Mouse (Mus musculus) CH12.LX (cell line): Measurements from ENCODE around the gene Wipf1. TPM values are rescaled to one million over a fixed set of nuclear protein-coding genes. Genes with fewer than 3 reads are reported as not detected.

ENCODE experiments used
- DNase-seq: peaks from one replicate; pipeline ENCODE4 v3.0.0-alpha.2; 2013; ENCODE audit errors: extremely low read depth
- H3K27ac ChIP-seq: 2 replicates; pipeline ENCODE4 v1.5.1; 2012; ENCODE audit warnings: low read depth, mild to moderate bottlenecking, control low read depth, moderate library complexity; ENCODE audit not compliant: insufficient read depth
- H3K27me3 ChIP-seq: replicated peaks from 2 replicates; pipeline ENCODE3; 2012; ENCODE audit warnings: inconsistent platforms
- H3K36me3 ChIP-seq, 2 experiments: replicated peaks in 1 of 2; 2 replicates each; pipeline versions ENCODE3 to v1.6.1; 2012; ENCODE audit warnings: inconsistent platforms in 1 of 2, low read length in 1 of 2, mild to moderate bottlenecking in 1 of 2, mixed read lengths in 1 of 2, moderate library complexity in 1 of 2; ENCODE audit not compliant: control insufficient read depth in 1 of 2, insufficient read depth in 1 of 2
- H3K4me1 ChIP-seq, 2 experiments: 2 replicates each; pipeline ENCODE4 v1.6.1; 2012; ENCODE audit warnings: inconsistent platforms in 1 of 2, moderate library complexity in 1 of 2; ENCODE audit not compliant: insufficient read depth in 2 of 2, control insufficient read depth in 1 of 2
- H3K4me2 ChIP-seq: 2 replicates; pipeline ENCODE4 v1.6.1; 2012; ENCODE audit warnings: low read depth, mild to moderate bottlenecking, control low read depth; ENCODE audit not compliant: poor library complexity, insufficient read depth, severe bottlenecking
- H3K4me3 ChIP-seq, 3 experiments: fragments of 150-350 bp in 1 of 3; sonication (generic) in 1 of 3; replicated peaks in 1 of 3; 2 replicates each; pipeline versions ENCODE3 to v1.5.1; 2011 to 2012; ENCODE audit warnings: low read depth in 2 of 3, low read length in 2 of 3, mild to moderate bottlenecking in 2 of 3, moderate library complexity in 2 of 3, control low read depth in 1 of 3, improper control_type of control experiment in 1 of 3, inconsistent platforms in 1 of 3, mixed read lengths in 1 of 3; ENCODE audit not compliant: poor library complexity in 1 of 3
- H3K79me2 ChIP-seq: replicated peaks from 2 replicates; pipeline ENCODE4 v1.6.1; 2012; ENCODE audit warnings: mild to moderate bottlenecking, moderate library complexity; ENCODE audit not compliant: control insufficient read depth, poor library complexity, insufficient read depth, severe bottlenecking; ENCODE audit errors: extremely low read depth
- H3K9ac ChIP-seq: 2 replicates; pipeline ENCODE4 v1.6.1; 2012; ENCODE audit warnings: low read depth, mild to moderate bottlenecking, control low read depth, moderate library complexity; ENCODE audit not compliant: insufficient read depth
- H3K9me3 ChIP-seq: replicated peaks from 2 replicates; pipeline ENCODE3; 2012; ENCODE audit warnings: low read length, inconsistent platforms, mixed read lengths
- CHD1 ChIP-seq: IDR thresholded peaks from 2 replicates; pipeline ENCODE4 v1.6.1; 2012; ENCODE audit warnings: low read depth, low read length, improper control_type of control experiment, inconsistent platforms
- CHD2 ChIP-seq: IDR thresholded peaks from 2 replicates; pipeline ENCODE4 v1.6.1; 2011; ENCODE audit warnings: low read length, improper control_type of control experiment
- CTCF ChIP-seq, 2 experiments: IDR thresholded peaks in 1 of 2; conservative IDR thresholded peaks in 1 of 2; 2 replicates each; pipeline ENCODE4 v1.5.1; 2011 to 2012; ENCODE audit warnings: low read depth in 2 of 2, low read length in 2 of 2, improper control_type of control experiment in 1 of 2, inconsistent platforms in 1 of 2, mild to moderate bottlenecking in 1 of 2, moderate library complexity in 1 of 2
- EP300 ChIP-seq: IDR thresholded peaks from 2 replicates; pipeline ENCODE4 v1.6.1; 2011; ENCODE audit warnings: low read length, improper control_type of control experiment
- ETS1 ChIP-seq: conservative IDR thresholded peaks from 2 replicates; pipeline ENCODE4 v1.6.1; 2012; ENCODE audit warnings: low read depth, mild to moderate bottlenecking, inconsistent platforms, low read length, improper control_type of control experiment, moderate library complexity
- GABPA ChIP-seq: IDR thresholded peaks from 2 replicates; pipeline ENCODE4 v1.6.1; 2012; ENCODE audit warnings: low read depth, low read length, improper control_type of control experiment, inconsistent platforms; ENCODE audit not compliant: insufficient replicate concordance
- HCFC1 ChIP-seq: IDR thresholded peaks from 2 replicates; pipeline ENCODE4 v1.6.1; 2012; ENCODE audit warnings: low read depth, mild to moderate bottlenecking, inconsistent platforms, low read length, improper control_type of control experiment
- IRF4 ChIP-seq: IDR thresholded peaks from 2 replicates; pipeline ENCODE4 v1.6.1; 2014; ENCODE audit warnings: low read depth, mild to moderate bottlenecking, inconsistent platforms, low read length, improper control_type of control experiment
- JUN ChIP-seq: IDR thresholded peaks from 2 replicates; pipeline ENCODE4 v1.6.1; 2011; ENCODE audit warnings: low read depth, mild to moderate bottlenecking, low read length, improper control_type of control experiment, moderate library complexity; ENCODE audit not compliant: insufficient read depth
- JUND ChIP-seq: conservative IDR thresholded peaks from 2 replicates; pipeline ENCODE4 v1.6.1; 2011; ENCODE audit warnings: low read depth, low read length, improper control_type of control experiment
- KAT2A ChIP-seq: IDR thresholded peaks from 2 replicates; pipeline ENCODE4 v1.6.1; 2012; ENCODE audit warnings: low read length, improper control_type of control experiment, inconsistent platforms; ENCODE audit not compliant: insufficient replicate concordance
- MAFK ChIP-seq: IDR thresholded peaks from 2 replicates; pipeline ENCODE4 v1.6.1; 2011; ENCODE audit warnings: low read length, improper control_type of control experiment; ENCODE audit not compliant: insufficient replicate concordance
- MAX ChIP-seq: IDR thresholded peaks from 2 replicates; pipeline ENCODE4 v1.6.1; 2011; ENCODE audit warnings: low read length, improper control_type of control experiment
- MAZ ChIP-seq: IDR thresholded peaks from 2 replicates; pipeline ENCODE4 v1.6.1; 2012; ENCODE audit warnings: low read depth, mild to moderate bottlenecking, inconsistent platforms, low read length, improper control_type of control experiment, moderate library complexity
- MXI1 ChIP-seq: IDR thresholded peaks from 2 replicates; pipeline ENCODE4 v1.6.1; 2011; ENCODE audit warnings: mild to moderate bottlenecking, low read depth, low read length, improper control_type of control experiment
- MYC ChIP-seq: IDR thresholded peaks from 2 replicates; pipeline ENCODE4 v1.6.1; 2011; ENCODE audit warnings: low read depth, mild to moderate bottlenecking, improper control_type of control experiment, low read length
- NELFE ChIP-seq: IDR thresholded peaks from 2 replicates; pipeline ENCODE4 v1.6.1; 2011; ENCODE audit warnings: low read depth, low read length, improper control_type of control experiment
- NRF1 ChIP-seq: IDR thresholded peaks from 2 replicates; pipeline ENCODE4 v1.6.1; 2014; ENCODE audit warnings: low read depth, mild to moderate bottlenecking, inconsistent platforms, low read length, improper control_type of control experiment, moderate library complexity
- PAX5 ChIP-seq: IDR thresholded peaks from 2 replicates; pipeline ENCODE4 v1.6.1; 2012; ENCODE audit warnings: low read length, inconsistent platforms, mixed read lengths
- POLR2A ChIP-seq: IDR thresholded peaks from 2 replicates; pipeline ENCODE4 v1.6.1; 2011; ENCODE audit warnings: low read depth, mild to moderate bottlenecking, improper control_type of control experiment, low read length
- POLR2AphosphoS2 ChIP-seq: IDR thresholded peaks from 2 replicates; pipeline ENCODE4 v1.6.1; 2011; ENCODE audit warnings: low read depth, low read length, improper control_type of control experiment
- RAD21 ChIP-seq: IDR thresholded peaks from 2 replicates; pipeline ENCODE4 v1.6.1; 2011; ENCODE audit warnings: low read depth, mild to moderate bottlenecking, low read length, improper control_type of control experiment, moderate library complexity
- RCOR1 ChIP-seq: conservative IDR thresholded peaks from 2 replicates; pipeline ENCODE4 v1.6.1; 2012; ENCODE audit warnings: low read depth, mild to moderate bottlenecking, inconsistent platforms, low read length, improper control_type of control experiment
- SIN3A ChIP-seq: IDR thresholded peaks from 2 replicates; pipeline ENCODE4 v1.6.1; 2012; ENCODE audit warnings: low read length, improper control_type of control experiment, inconsistent platforms
- SMC3 ChIP-seq: IDR thresholded peaks from 2 replicates; pipeline ENCODE4 v1.6.1; 2011; ENCODE audit warnings: low read depth, low read length, improper control_type of control experiment
- TBP ChIP-seq: conservative IDR thresholded peaks from 2 replicates; pipeline ENCODE4 v1.6.1; 2011; ENCODE audit warnings: low read depth, low read length, improper control_type of control experiment
- TCF12 ChIP-seq: IDR thresholded peaks from 2 replicates; pipeline ENCODE4 v1.6.1; 2014; ENCODE audit warnings: low read depth, mild to moderate bottlenecking, inconsistent platforms, low read length, improper control_type of control experiment
- UBTF ChIP-seq: IDR thresholded peaks from 2 replicates; pipeline ENCODE4 v1.6.1; 2012; ENCODE audit warnings: low read depth, mild to moderate bottlenecking, inconsistent platforms, low read length, improper control_type of control experiment, moderate library complexity
- USF1 ChIP-seq: IDR thresholded peaks from 2 replicates; pipeline ENCODE4 v1.6.1; 2014; ENCODE audit warnings: low read depth, mild to moderate bottlenecking, inconsistent platforms, low read length, improper control_type of control experiment
- ZKSCAN1 ChIP-seq: IDR thresholded peaks from 2 replicates; pipeline ENCODE4 v1.6.1; 2012; ENCODE audit warnings: low read depth, inconsistent platforms, low read length, improper control_type of control experiment, borderline replicate concordance
- ZMIZ1 ChIP-seq: IDR thresholded peaks from 2 replicates; pipeline ENCODE4 v1.6.1; 2012; ENCODE audit warnings: low read depth, mild to moderate bottlenecking, inconsistent platforms, low read length, improper control_type of control experiment
- ZNF384 ChIP-seq: IDR thresholded peaks from 2 replicates; pipeline ENCODE4 v1.6.1; 2012; ENCODE audit warnings: low read depth, low read length, improper control_type of control experiment, inconsistent platforms
- dilution Hi-C: fragments of 300-500 bp; cut with MboI; formaldehyde crosslinking; loops from 2 replicates; pipeline ENCODE4 v1.14.3; 2020; ENCODE audit warnings: low sequenced_read_pairs; ENCODE audit not compliant: extremely low pct_unique_long_range_greater_than_20kb, extremely low pct_ligation_motif_present
- in situ Hi-C: fragments of 300-500 bp; cut with MboI; formaldehyde crosslinking; loops from 3 replicates; pipeline ENCODE4 v1.14.3; 2019; ENCODE audit warnings: low sequenced_read_pairs, low pct_ligation_motif_present, low pct_unique_long_range_greater_than_20kb, mixed read lengths
- polyA plus RNA-seq: library from polyadenylated mRNA; unstranded; fragments of >175 nt; gene quantifications from 2 replicates; pipeline ENCODE4 v1.2.1, GENCODE M21; 2012; ENCODE audit warnings: low read depth; ENCODE audit not compliant: insufficient read length
- total RNA-seq, 2 experiments: library from RNA; depleted of rRNA; stranded (reverse); fragments of 300-350 nt in 1 of 2; fragments of >200 nt in 1 of 2; gene quantifications; 2 replicates each; pipeline ENCODE4 v1.2.3; 2012 to 2014

Gene Wipf1
- total and polyA plus RNA-seq, 3 experiments: 18.3 to 95.0 (median 21.8) TPM

GRCm38 (mm10) chr2:73472130-73472529 lies 57.4 kb downstream of the Wipf1 start:
- TF ChIP-seq MAFK: no peak
- no peak for TF ChIP-seq TCF12
- TF ChIP-seq MAZ: no peak
- no peak for TF ChIP-seq GABPA
- TF ChIP-seq RAD21: peak; percentile 36
- TF ChIP-seq MXI1: no peak
- TF ChIP-seq SMC3: peak; percentile 36; the same call in 1 of the 2 replicates
- TF ChIP-seq SIN3A: no peak
- no peak for TF ChIP-seq ETS1
- TF ChIP-seq NRF1: no peak
- TF ChIP-seq NELFE: no peak
- peak; percentile 54 to 57; a peak in 3 of 4 replicates for TF ChIP-seq CTCF (conservative IDR thresholded peaks at IDR 0.05 in 1 of 2, IDR thresholded peaks at IDR 0.05 in 1 of 2; ENCODE audit: low read depth in 2 of 2, low read length in 2 of 2)
- TF ChIP-seq ZNF384: no peak
- TF ChIP-seq USF1: no peak
- Histone ChIP-seq H3K4me2 (no peak overlapping the region), H3K4me1 (peaks cover 13 to 56% of the 10 kb centered on the region in 2 experiments), H3K36me3 (peaks cover 5 to 51% of the 10 kb centered on the region in 2 experiments), H3K9me3 (no peaks in the 10 kb centered on the region), H3K27me3 (no peaks in the 10 kb centered on the region), H3K4me3 (no peak overlapping the region), H3K27ac (no peak overlapping the region), H3K9ac (no peak overlapping the region), H3K79me2 (peaks cover 60% of the 10 kb centered on the region)
- dilution Hi-C loops (no loop called here), in situ Hi-C loops (no loop called here)
- no peak for DNase-seq

DNA sequence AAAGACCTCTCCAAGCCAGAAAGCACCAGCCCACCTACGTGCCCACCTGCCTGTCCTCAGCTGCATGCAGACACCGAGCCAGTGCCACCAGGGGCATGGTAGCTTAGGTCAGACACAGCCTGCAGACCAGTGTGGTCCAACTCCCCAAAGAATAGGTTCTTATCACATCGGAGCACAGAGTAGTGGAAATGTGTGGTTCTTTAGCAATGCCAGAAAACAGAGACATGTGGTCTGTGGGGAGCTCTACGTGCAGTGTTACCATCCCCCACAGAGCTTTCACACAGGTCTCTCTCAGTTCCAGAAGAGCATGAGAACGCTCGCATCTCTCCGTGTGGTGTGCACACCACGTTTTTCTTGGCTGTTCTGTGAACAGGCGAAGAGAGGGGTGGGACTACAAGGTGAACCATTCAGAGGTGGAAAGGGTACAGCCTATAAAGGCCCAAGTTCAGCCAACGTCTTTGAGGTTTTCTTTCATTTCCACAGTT lies 59.3 kb downstream of the Wipf1 start:
- Histone ChIP-seq H3K27ac (peak overlapping the region; percentile 97), H3K36me3 (peaks cover 5 to 49% of the 10 kb centered on the region in 2 experiments), H3K27me3 (no peaks in the 10 kb centered on the region), H3K4me1 (peaks cover 21 to 67% of the 10 kb centered on the region in 2 experiments), H3K9me3 (no peaks in the 10 kb centered on the region), H3K4me3 (peak overlapping the region in 2 of 3 experiments; percentile 13 to 42), H3K9ac (peak overlapping the region; percentile 26; the same call in 1 of the 2 replicates), H3K79me2 (peaks cover 64% of the 10 kb centered on the region), H3K4me2 (peak overlapping the region; percentile 53)
- dilution Hi-C loops: no loop called here
- in situ Hi-C loops: no loop called here
- peak; percentile 92 for DNase-seq
- TF ChIP-seq EP300: 0 out of 2 replicates have a peak, but pooled peaks have one; percentile 47
- peak; percentile 80 for TF ChIP-seq SIN3A
- peak; percentile 38; the same call in 1 of the 2 replicates for TF ChIP-seq RCOR1
- TF ChIP-seq PAX5: no peak
- TF ChIP-seq KAT2A: no peak
- 0 out of 2 replicates have a peak, but pooled peaks have one; percentile 4 for TF ChIP-seq MAFK
- TF ChIP-seq CHD2: peak; percentile 85
- no peak; the same call in 1 of the 2 replicates for TF ChIP-seq JUN
- TF ChIP-seq POLR2A: peak; percentile 63
- peak; percentile 28; the same call in 1 of the 2 replicates for TF ChIP-seq HCFC1
- no peak; the same call in 1 of the 2 replicates for TF ChIP-seq CHD1
- TF ChIP-seq JUND: no peak
- TF ChIP-seq ZKSCAN1: no peak
- 0 out of 2 replicates have a peak, but pooled peaks have one; percentile 32 for TF ChIP-seq NELFE
- TF ChIP-seq ETS1: peak; percentile 67; the same call in 1 of the 2 replicates
- TF ChIP-seq POLR2AphosphoS2: no peak
- peak; percentile 78 for TF ChIP-seq TBP
- TF ChIP-seq UBTF: no peak
- TF ChIP-seq IRF4: no peak; the same call in 1 of the 2 replicates
- peak; percentile 99 for TF ChIP-seq MYC
- TF ChIP-seq MAX: peak; percentile 90
- peak; percentile 89; the same call in 1 of the 2 replicates for TF ChIP-seq TCF12
- no peak for TF ChIP-seq USF1
- TF ChIP-seq ZMIZ1: no peak
- TF ChIP-seq MXI1: peak; percentile 85
